Mouse (Mus musculus): ENCODE results near the gene Zfp358.

- TF ChIP-seq CTCF (IDR thresholded peaks at IDR 0.05; ENCODE audit: control insufficient read depth, insufficient read depth, insufficient read length), result no peak
- TF ChIP-seq USF1 (IDR thresholded peaks at IDR 0.05; ENCODE audit: low read depth), result no peak
- TF ChIP-seq MYOG (IDR thresholded peaks at IDR 0.05; ENCODE audit: control insufficient read depth, extremely low read depth, insufficient read length), result no peak
- TF ChIP-seq CEBPB (IDR thresholded peaks at IDR 0.05; ENCODE audit: low read depth), result no peak
- no peak for TF ChIP-seq MAX (IDR thresholded peaks at IDR 0.05)
- no peak for TF ChIP-seq MYOD1 (IDR thresholded peaks at IDR 0.05; ENCODE audit: control insufficient read depth, insufficient read length, low read depth)
- TF ChIP-seq FOSL1 (IDR thresholded peaks at IDR 0.05; ENCODE audit: insufficient read depth, low read length, poor library complexity, severe bottlenecking), result no peak
Measured at GRCm38 (mm10) chr8:3498583-3498982, 5.6 kb downstream of the Zfp358 start.

All from C2C12 (cell line).